Mouse (Mus musculus): ENCODE results near the gene Gm17455.

Gm17455 gene

DNA sequence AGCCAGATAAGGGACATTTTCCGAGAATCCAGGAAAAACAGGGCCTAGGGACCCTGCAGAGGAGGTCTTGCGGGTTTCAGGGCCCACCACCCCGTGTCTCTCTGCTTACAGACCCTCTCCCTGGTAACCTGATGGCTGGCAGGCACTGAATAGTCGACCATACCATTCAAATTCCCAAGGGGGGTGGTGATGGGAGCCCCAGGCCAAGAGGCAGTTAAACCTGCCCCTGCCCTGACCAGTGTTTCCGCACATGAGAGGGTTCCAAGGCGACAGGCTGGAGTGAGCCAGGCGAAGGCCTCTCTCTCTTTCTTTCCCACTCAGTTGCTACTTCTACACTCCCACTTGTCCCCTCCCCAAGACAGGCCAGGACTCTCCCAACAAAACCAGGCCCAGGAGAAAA lies at the start of gene Gm17455:
Gm17455 (plus strand) TSS at position 278 of the 400 bp plus-strand sequence.
- POLR2A ChIA-PET = no interaction called here

GRCm38 (mm10) chr10:60350077-60350804 lies 49.3 kb upstream of the Gm17455 start:
- POLR2A ChIA-PET = interaction anchor here in 2 of 4 experiments (0.7 to 1.7 kb wide), 4 partner anchors 45 to 268 kb away, joined by 3 to 4 read pairs (median 4); no protein-coding TSS in a partner anchor
- CTCF ChIA-PET = interaction anchor here in 3 of 4 experiments (0.5 to 1.3 kb wide), 4 partner anchors 45 to 224 kb away, joined by 3 to 7 read pairs (median 4); no protein-coding TSS in a partner anchor

More for the DNA sequence above, at the start of gene Gm17455:
- CTCF ChIA-PET = interaction anchor here in 2 of 4 experiments (0.6 to 0.8 kb wide), 2 partner anchors 31 to 131 kb away, joined by 3 to 4 read pairs; no protein-coding TSS in a partner anchor

DNA sequence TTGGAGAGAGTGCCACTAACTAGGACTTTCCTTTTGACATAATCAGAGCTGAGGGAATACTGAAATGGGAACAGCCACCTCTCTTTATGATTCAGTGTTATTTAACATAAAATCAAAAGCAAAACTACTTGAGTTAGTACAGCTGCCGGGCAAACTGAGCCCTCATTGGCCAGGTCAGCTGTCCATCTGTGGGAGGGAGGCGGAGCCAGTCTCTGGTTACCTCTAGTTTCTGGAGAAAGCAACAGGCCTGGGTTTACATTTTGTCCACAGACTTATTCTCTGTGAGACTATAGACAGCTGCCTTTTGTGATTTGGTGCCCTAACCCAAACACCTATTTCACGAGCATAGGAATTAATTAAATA lies 48.7 kb upstream of the Gm17455 start:
- CTCF ChIA-PET = interaction anchor here in 2 of 4 experiments (0.7 to 2.2 kb wide), 3 partner anchors 11 to 46 kb away, joined by 3 to 9 read pairs (median 5); no protein-coding TSS in a partner anchor
- POLR2A ChIA-PET = interaction anchor here in 2 of 4 experiments (0.7 to 1.2 kb wide), 3 partner anchors 63 to 268 kb away, joined by 3 to 4 read pairs (median 4); no protein-coding TSS in a partner anchor

DNA sequence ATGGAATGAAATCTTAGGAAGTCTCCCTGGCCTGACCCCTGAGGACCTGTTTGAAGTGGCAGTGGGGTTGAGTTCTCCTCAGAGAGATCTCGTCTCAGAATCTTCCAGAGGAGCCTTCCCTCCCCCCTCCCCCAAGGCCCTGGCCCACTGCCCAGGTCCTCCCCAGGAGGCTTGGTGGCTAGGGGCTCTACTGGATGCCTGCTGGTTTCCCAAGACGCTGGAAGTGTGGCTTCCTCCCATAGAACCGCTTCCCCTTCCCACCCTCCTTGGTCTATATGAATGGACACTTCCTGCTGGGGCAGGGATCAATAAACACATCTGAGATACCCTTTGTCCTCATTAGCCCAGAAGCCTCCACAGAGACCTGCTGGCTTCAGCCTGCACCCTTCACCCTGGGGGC lies 48.3 kb upstream of the Gm17455 start:
- ChIA-PET POLR2A (interaction anchor here in 3 of 4 experiments (0.7 to 1.5 kb wide), 3 partner anchors 19 to 269 kb away, joined by 3 to 6 read pairs (median 4); no protein-coding TSS in a partner anchor), CTCF (interaction anchor here in 2 of 4 experiments (0.9 to 2.3 kb wide), 7 partner anchors 10 to 401 kb away, joined by 3 to 13 read pairs (median 4); partner anchors contain the start of gene Slc29a3 (in 1 of the 2))

DNA sequence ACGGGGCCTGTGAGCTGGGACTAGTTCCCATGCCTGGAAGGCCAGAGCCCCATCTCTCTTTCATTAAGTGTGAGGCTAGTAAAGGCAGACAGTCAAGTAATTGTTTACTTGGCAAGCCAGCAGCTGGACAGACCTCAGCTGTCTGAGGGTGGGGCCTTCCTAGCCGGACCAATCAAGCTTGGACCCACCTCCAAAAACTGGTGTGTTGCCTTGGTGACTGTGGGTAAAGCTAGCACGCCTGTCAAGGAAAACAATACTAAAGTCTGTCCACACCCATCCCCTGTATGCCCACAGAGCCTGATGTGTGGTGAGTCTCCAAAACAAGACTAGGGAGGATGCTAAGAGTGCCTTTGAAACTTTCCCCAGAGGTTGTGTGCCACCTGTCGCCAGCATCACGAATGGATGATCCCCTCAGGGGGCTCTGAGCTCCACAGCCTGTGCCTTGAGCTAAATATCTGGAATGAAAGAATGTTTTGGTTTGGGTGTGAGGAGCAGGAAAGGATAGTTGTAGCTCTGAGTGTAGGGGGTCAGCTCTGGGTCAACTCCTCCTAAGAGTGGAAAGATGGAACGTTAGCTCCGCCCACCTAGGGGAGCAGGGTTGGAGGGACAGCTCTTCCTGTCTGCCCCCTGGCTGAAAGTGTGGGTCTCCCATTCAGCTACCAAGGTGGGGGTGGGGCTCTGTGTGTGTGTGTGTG lies 47.6 kb upstream of the Gm17455 start:
- ChIA-PET POLR2A (interaction anchor here in 3 of 4 experiments (0.6 to 1.8 kb wide), 11 partner anchors 10 to 452 kb away, joined by 3 to 6 read pairs (median 3); partner anchors contain the start of gene Slc29a3 (in 1 of the 3)), CTCF (interaction anchor here (0.6 to 2.3 kb wide), 18 partner anchors 9 to 1052 kb away, joined by 3 to 13 read pairs (median 3); partner anchors contain the start of gene Slc29a3 (in 1 of the 4))

GRCm38 (mm10) chr10:60353241-60354002 lies 46.1 kb upstream of the Gm17455 start:
- POLR2A ChIA-PET = interaction anchor here in 3 of 4 experiments (0.6 to 1.8 kb wide), 3 partner anchors 12 to 454 kb away, joined by 4 read pairs; no protein-coding TSS in a partner anchor
- CTCF ChIA-PET = interaction anchor here in 1 of 4 experiments (2.3 kb wide), 1 partner anchor 48 kb away, joined by 13 read pairs; no protein-coding TSS in a partner anchor

- CTCF ChIA-PET = no interaction called here
- POLR2A ChIA-PET = interaction anchor here in 1 of 4 experiments (0.6 kb wide), 1 partner anchor 240 kb away, joined by 4 read pairs; no protein-coding TSS in a partner anchor
Observed at GRCm38 (mm10) chr10:60354003-60354325, 45.6 kb upstream of the Gm17455 start.

DNA sequence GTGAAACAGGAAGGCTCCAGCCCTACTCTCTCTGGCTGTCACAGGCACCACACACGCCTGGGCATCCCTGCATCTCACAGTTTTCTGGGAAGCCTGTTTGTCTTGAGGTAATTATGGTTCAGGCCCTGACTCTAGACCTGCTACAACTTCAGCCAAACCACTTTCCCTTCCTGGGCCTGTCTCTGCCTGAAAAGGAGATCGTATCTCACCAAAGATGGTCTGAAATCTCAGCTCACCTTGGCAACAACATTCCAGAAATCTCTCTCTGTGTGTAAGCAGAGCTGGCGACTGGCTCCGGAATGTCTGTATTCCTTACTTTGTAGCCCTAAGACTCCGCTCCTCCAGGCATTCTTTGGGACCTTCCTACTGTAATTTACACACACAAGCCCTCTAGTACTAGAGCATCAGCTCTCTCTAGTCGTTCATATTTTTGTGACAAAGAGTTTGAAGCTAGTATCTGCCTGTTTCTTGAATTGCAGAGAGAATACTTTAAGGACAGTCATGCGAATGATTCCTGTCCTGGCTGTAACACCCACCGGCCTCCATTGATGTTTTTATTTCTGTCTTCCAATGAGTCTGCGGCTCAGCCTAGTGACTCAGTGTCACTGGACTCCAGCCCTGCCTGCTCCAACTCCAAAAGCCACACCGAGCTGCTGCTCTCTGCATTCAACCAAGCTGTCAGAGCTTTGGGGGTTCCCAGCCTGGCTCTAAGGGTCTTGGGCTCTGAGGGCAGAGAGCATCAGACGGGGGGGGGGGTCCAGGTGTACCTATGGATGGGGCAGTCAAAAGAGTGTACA lies 44.4 kb upstream of the Gm17455 start:
- POLR2A ChIA-PET = interaction anchor here in 1 of 4 experiments (0.6 kb wide), 1 partner anchor 189 kb away, joined by 3 read pairs; no protein-coding TSS in a partner anchor
- CTCF ChIA-PET = no interaction called here

- ChIA-PET CTCF (interaction anchor here in 1 of 4 experiments (1.2 kb wide), 1 partner anchor 11 kb away, joined by 5 read pairs; the partner anchor contains the start of gene Vsir), POLR2A (no interaction called here)
Observed at GRCm38 (mm10) chr10:60357441-60357840, 42.1 kb upstream of the Gm17455 start.

DNA sequence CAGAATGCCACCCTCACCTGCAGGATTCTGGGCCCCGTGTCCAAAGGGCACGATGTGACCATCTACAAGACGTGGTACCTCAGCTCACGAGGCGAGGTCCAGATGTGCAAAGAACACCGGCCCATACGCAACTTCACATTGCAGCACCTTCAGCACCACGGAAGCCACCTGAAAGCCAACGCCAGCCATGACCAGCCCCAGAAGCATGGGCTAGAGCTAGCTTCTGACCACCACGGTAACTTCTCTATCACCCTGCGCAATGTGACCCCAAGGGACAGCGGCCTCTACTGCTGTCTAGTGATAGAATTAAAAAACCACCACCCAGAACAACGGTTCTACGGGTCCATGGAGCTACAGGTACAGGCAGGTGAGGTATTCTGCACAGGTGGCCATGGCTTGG lies 41.6 kb upstream of the Gm17455 start:
- ChIA-PET POLR2A (no interaction called here), CTCF (interaction anchor here in 1 of 4 experiments (0.7 kb wide), 1 partner anchor 12 kb away, joined by 3 read pairs; no protein-coding TSS in a partner anchor)

GRCm38 (mm10) chr10:60358776-60359175 lies 40.8 kb upstream of the Gm17455 start:
- CTCF ChIA-PET = no interaction called here
- POLR2A ChIA-PET = no interaction called here

- POLR2A ChIA-PET = interaction anchor here in 1 of 4 experiments (0.7 to 1.1 kb wide), 2 partner anchors 13 to 71 kb away, joined by 3 read pairs; no protein-coding TSS in a partner anchor
Observed at GRCm38 (mm10) chr10:60361615-60362309, 37.8 kb upstream of the Gm17455 start.

DNA sequence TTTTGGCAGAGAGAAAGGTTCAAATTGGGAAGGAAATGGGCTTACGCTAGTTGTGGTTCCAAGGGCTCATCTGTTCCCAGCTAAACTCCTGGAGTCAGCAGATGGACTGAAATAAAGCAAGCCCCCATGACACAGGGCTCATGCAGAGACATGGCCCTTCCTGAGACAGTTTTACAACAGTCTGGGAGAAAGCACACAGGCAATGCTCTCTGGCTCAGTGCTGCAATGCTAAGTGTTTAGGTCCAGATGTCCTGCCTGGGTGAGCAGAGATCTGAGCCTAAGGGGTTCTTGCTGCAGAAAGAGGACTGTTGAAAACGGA lies 37.3 kb upstream of the Gm17455 start:
- POLR2A ChIA-PET = interaction anchor here in 1 of 4 experiments (0.7 to 1.1 kb wide), 2 partner anchors 13 to 70 kb away, joined by 3 read pairs; no protein-coding TSS in a partner anchor

More at GRCm38 (mm10) chr10:60361615-60362309, 37.8 kb upstream of the Gm17455 start:
- CTCF ChIA-PET = interaction anchor here in 2 of 4 experiments (0.7 to 2.0 kb wide), 2 partner anchors 10 to 15 kb away, joined by 4 to 9 read pairs; partner anchors contain the start of gene Vsir (in 1 of the 2)

DNA sequence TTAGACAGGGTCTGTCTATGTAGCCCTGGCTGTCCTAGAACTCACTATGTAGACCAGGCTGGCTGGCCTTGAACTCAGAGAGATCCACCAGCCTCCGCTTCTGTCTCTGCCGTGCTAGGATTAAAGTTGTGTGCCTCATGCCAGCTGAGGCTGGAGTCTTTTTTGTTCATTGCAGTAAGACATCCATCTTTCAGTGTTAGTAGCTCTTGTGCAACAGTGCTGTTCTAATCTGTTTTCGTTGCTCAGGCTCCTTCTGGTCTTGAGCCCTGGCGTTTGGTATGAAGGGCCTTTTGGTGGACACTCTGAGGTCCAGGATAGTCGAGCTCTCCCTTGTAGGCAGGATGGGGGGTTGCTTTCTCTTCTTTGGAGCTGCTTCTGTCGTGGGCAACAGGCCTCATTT lies 36.1 kb upstream of the Gm17455 start:
- POLR2A ChIA-PET = interaction anchor here in 1 of 4 experiments (0.7 to 1.1 kb wide), 2 partner anchors 15 to 123 kb away, joined by 3 to 4 read pairs; no protein-coding TSS in a partner anchor
- CTCF ChIA-PET = interaction anchor here in 2 of 4 experiments (0.5 to 1.3 kb wide), 3 partner anchors 14 to 297 kb away, joined by 3 to 4 read pairs (median 3); partner anchors contain the start of gene Vsir (in 1 of the 2)

More for the DNA sequence above, 37.3 kb upstream of the Gm17455 start:
- CTCF ChIA-PET = interaction anchor here in 2 of 4 experiments (1.3 to 2.0 kb wide), 2 partner anchors 10 to 15 kb away, joined by 4 to 9 read pairs; partner anchors contain the start of gene Vsir (in 1 of the 2)

- POLR2A ChIA-PET = interaction anchor here in 1 of 4 experiments (0.6 kb wide), 1 partner anchor 98 kb away, joined by 3 read pairs; no protein-coding TSS in a partner anchor
Observed at GRCm38 (mm10) chr10:60367145-60367544, 32.4 kb upstream of the Gm17455 start.

GRCm38 (mm10) chr10:60367904-60368303 lies 31.6 kb upstream of the Gm17455 start:
- POLR2A ChIA-PET = no interaction called here
- CTCF ChIA-PET = no interaction called here

More at GRCm38 (mm10) chr10:60367145-60367544, 32.4 kb upstream of the Gm17455 start:
- CTCF ChIA-PET = interaction anchor here in 1 of 4 experiments (0.5 kb wide), 1 partner anchor 14 kb away, joined by 6 read pairs; no protein-coding TSS in a partner anchor
